Mouse (Mus musculus): ENCODE measurements around the gene Nde1. TPM values are rescaled to one million over a fixed set of nuclear protein-coding genes. Genes with fewer than 3 reads are reported as not detected.
"Not testable (repeated sequence)": the region's sequence is repeated elsewhere in the genome, so short reads cannot be mapped to it uniquely, and the experiment has no call there.

Nde1 gene
- polyA plus RNA-seq, 1 experiment = 34.7 TPM

GRCm38 (mm10) chr16:14147712-14148111, 15.4 kb upstream of the Nde1 start:
- no peaks in the 10 kb centered on the region for H3K27me3 ChIP-seq (ENCODE audit: control insufficient read depth, insufficient read depth, low read length)
- TF ChIP-seq CTCF (IDR thresholded peaks at IDR 0.05; ENCODE audit: borderline replicate concordance, insufficient read depth, low read depth, low read length) = no peak
- no peak for TF ChIP-seq POLR2A (IDR thresholded peaks at IDR 0.05; ENCODE audit: borderline replicate concordance, insufficient read depth, low read length)
- DNase-seq = no peak
- no peaks in the 10 kb centered on the region for H3K4me1 ChIP-seq (ENCODE audit: control insufficient read depth, insufficient read depth, low read length)
- no peak overlapping the region for H3K4me3 ChIP-seq (replicated peaks; ENCODE audit: insufficient read depth, low read depth, low read length)
- no peak overlapping the region for H3K27ac ChIP-seq (ENCODE audit: insufficient read depth, low read length)

DNA sequence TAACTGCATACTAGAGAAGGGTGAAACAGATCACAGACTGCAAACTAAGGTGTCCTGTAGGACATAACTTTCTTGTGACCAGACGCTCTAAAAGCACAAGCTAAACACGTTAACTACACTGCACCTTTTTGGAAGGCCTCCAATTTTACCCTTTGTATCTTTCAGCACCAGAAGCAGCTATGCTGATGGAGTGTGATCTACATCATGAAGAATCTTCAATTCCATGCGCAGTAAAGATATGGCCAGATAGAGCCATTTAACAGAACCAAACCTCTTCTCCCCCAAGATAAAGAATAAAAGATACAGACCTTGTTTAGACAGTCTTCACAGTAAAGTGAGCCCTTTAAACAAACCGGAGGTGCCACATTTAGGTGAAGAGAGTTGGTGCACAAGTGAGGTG, 11.4 kb upstream of the Nde1 start:
- no peak for DNase-seq
- Histone ChIP-seq H3K4me3 (replicated peaks; ENCODE audit: insufficient read depth, low read depth, low read length) (no peak overlapping the region), H3K27me3 (ENCODE audit: control insufficient read depth, insufficient read depth, low read length) (no peaks in the 10 kb centered on the region), H3K27ac (ENCODE audit: insufficient read depth, low read length) (no peak overlapping the region), H3K4me1 (ENCODE audit: control insufficient read depth, insufficient read depth, low read length) (no peaks in the 10 kb centered on the region)
- no peak for TF ChIP-seq POLR2A (IDR thresholded peaks at IDR 0.05; ENCODE audit: borderline replicate concordance, insufficient read depth, low read length)
- TF ChIP-seq CTCF (IDR thresholded peaks at IDR 0.05; ENCODE audit: borderline replicate concordance, insufficient read depth, low read depth, low read length) = no peak
- WGBS = 89% methylated on average over 4 of the region's 4 CpGs

GRCm38 (mm10) chr16:14155638-14156037, 7.4 kb upstream of the Nde1 start:
- H3K27ac ChIP-seq (ENCODE audit: insufficient read depth, low read length); H3K4me3 ChIP-seq (replicated peaks; ENCODE audit: insufficient read depth, low read depth, low read length); DNase-seq; H3K27me3 ChIP-seq (ENCODE audit: control insufficient read depth, insufficient read depth, low read length); H3K4me1 ChIP-seq (ENCODE audit: control insufficient read depth, insufficient read depth, low read length): not testable (repeated sequence)
- 57% methylated on average over 1 of the region's 2 CpGs for WGBS

DNA sequence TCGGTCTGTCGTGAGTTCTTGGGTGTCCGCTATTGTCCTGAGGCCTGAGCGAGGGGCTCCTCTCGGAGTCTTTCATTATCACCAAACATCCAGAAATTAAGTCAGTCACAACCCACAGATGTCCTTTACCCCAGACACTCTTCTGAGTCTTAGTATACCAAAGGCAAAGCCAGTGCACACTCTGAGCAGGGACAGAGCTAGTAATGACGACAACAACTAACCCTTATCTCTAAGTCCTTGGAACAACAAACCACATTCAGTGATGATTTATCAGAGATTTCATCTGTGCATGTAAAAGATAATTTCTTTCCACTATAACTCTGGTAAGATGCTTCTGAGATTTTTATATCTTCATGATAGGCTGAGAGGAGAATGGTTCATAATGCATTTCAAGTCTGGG, 6.8 kb upstream of the Nde1 start:
- no peaks in the 10 kb centered on the region for H3K27me3 ChIP-seq (ENCODE audit: control insufficient read depth, insufficient read depth, low read length)
- TF ChIP-seq POLR2A (IDR thresholded peaks at IDR 0.05; ENCODE audit: borderline replicate concordance, insufficient read depth, low read length) (no peak), CTCF (IDR thresholded peaks at IDR 0.05; ENCODE audit: borderline replicate concordance, insufficient read depth, low read depth, low read length) (no peak)
- no peak overlapping the region for H3K4me3 ChIP-seq (replicated peaks; ENCODE audit: insufficient read depth, low read depth, low read length)
- WGBS = 89% methylated on average over 6 of the region's 6 CpGs
- DNase-seq = no peak
- H3K4me1 ChIP-seq (ENCODE audit: control insufficient read depth, insufficient read depth, low read length) = peaks cover 2% of the 10 kb centered on the region; the same call in 1 of the 2 replicates
- no peak overlapping the region for H3K27ac ChIP-seq (ENCODE audit: insufficient read depth, low read length)

GRCm38 (mm10) chr16:14158536-14158935, 4.5 kb upstream of the Nde1 start:
- 6% methylated on average over 7 of the region's 7 CpGs for WGBS

GRCm38 (mm10) chr16:14158936-14159745, 3.9 kb upstream of the Nde1 start:
- peaks cover 2% of the 10 kb centered on the region; the same call in 1 of the 2 replicates for H3K4me1 ChIP-seq (ENCODE audit: control insufficient read depth, insufficient read depth, low read length)
- peak overlapping the region; percentile 79 for H3K27ac ChIP-seq (ENCODE audit: insufficient read depth, low read length)
- peak overlapping the region; percentile 99 for H3K4me3 ChIP-seq (replicated peaks; ENCODE audit: insufficient read depth, low read depth, low read length)
- DNase-seq = peak; percentile 99
- TF ChIP-seq CTCF (IDR thresholded peaks at IDR 0.05; ENCODE audit: borderline replicate concordance, insufficient read depth, low read depth, low read length) = no peak
- peak; percentile 94; the same call in 1 of the 2 replicates for TF ChIP-seq POLR2A (IDR thresholded peaks at IDR 0.05; ENCODE audit: borderline replicate concordance, insufficient read depth, low read length)
- 1% methylated on average over 56 of the region's 58 CpGs for WGBS
- H3K27me3 ChIP-seq (ENCODE audit: control insufficient read depth, insufficient read depth, low read length) = no peaks in the 10 kb centered on the region

More at GRCm38 (mm10) chr16:14158536-14158935, 4.5 kb upstream of the Nde1 start:
- no peak for TF ChIP-seq POLR2A (IDR thresholded peaks at IDR 0.05; ENCODE audit: borderline replicate concordance, insufficient read depth, low read length)
- no peak for TF ChIP-seq CTCF (IDR thresholded peaks at IDR 0.05; ENCODE audit: borderline replicate concordance, insufficient read depth, low read depth, low read length)
- DNase-seq = no peak
- peak overlapping the region; percentile 99 for H3K4me3 ChIP-seq (replicated peaks; ENCODE audit: insufficient read depth, low read depth, low read length)
- H3K27ac ChIP-seq (ENCODE audit: insufficient read depth, low read length) = peak overlapping the region; percentile 77
- H3K27me3 ChIP-seq (ENCODE audit: control insufficient read depth, insufficient read depth, low read length) = no peaks in the 10 kb centered on the region
- peaks cover 2% of the 10 kb centered on the region; the same call in 1 of the 2 replicates for H3K4me1 ChIP-seq (ENCODE audit: control insufficient read depth, insufficient read depth, low read length)

- peak overlapping the region; percentile 78 for H3K4me3 ChIP-seq (replicated peaks; ENCODE audit: insufficient read depth, low read depth, low read length)
- under 1% methylated on average over 10 of the region's 10 CpGs for WGBS
- TF ChIP-seq POLR2A (IDR thresholded peaks at IDR 0.05; ENCODE audit: borderline replicate concordance, insufficient read depth, low read length) = no peak
- peak; percentile 62; the same call in 1 of the 2 replicates for TF ChIP-seq CTCF (IDR thresholded peaks at IDR 0.05; ENCODE audit: borderline replicate concordance, insufficient read depth, low read depth, low read length)
- peak overlapping the region; percentile 79 for H3K27ac ChIP-seq (ENCODE audit: insufficient read depth, low read length)
- H3K4me1 ChIP-seq (ENCODE audit: control insufficient read depth, insufficient read depth, low read length) = peaks cover 2% of the 10 kb centered on the region; the same call in 1 of the 2 replicates
- H3K27me3 ChIP-seq (ENCODE audit: control insufficient read depth, insufficient read depth, low read length) = no peaks in the 10 kb centered on the region
- DNase-seq = peak; percentile 83 to 86
Observed at GRCm38 (mm10) chr16:14159746-14160131, 3.3 kb upstream of the Nde1 start.

GRCm38 (mm10) chr16:14160941-14161340, 2.1 kb upstream of the Nde1 start:
- no peak overlapping the region for H3K27ac ChIP-seq (ENCODE audit: insufficient read depth, low read length)
- 66% methylated on average over 1 of the region's 1 CpGs for WGBS
- peaks cover 2% of the 10 kb centered on the region; the same call in 1 of the 2 replicates for H3K4me1 ChIP-seq (ENCODE audit: control insufficient read depth, insufficient read depth, low read length)
- no peak overlapping the region for H3K4me3 ChIP-seq (replicated peaks; ENCODE audit: insufficient read depth, low read depth, low read length)
- DNase-seq = no peak
- H3K27me3 ChIP-seq (ENCODE audit: control insufficient read depth, insufficient read depth, low read length) = no peaks in the 10 kb centered on the region
- TF ChIP-seq POLR2A (IDR thresholded peaks at IDR 0.05; ENCODE audit: borderline replicate concordance, insufficient read depth, low read length) (no peak), CTCF (IDR thresholded peaks at IDR 0.05; ENCODE audit: borderline replicate concordance, insufficient read depth, low read depth, low read length) (no peak)
